Mouse (Mus musculus) liver, embryonic 11.5 days (tissue): ENCODE data around the gene Ifit2. TPM values are rescaled to one million over a fixed set of nuclear protein-coding genes. Genes with fewer than 3 reads are reported as not detected.
"Not testable (repeated sequence)": the region's sequence is repeated elsewhere in the genome, so short reads cannot be mapped to it uniquely, and the experiment has no call there.

Source experiments
- ATAC-seq: fragments of 200-750 bp; cut with Nextera tagmentation; replicated peaks from 2 replicates; pipeline ENCODE4 v1.8.0; 2017; ENCODE audit warnings: moderate number of reproducible peaks, mild to moderate bottlenecking, moderate TSS enrichment, moderate library complexity; ENCODE audit not compliant: low FRiP score
- DNase-seq: peaks from one replicate; pipeline ENCODE4 v3.0.0-alpha.2; 2017; ENCODE audit warnings: low spot score
- H3K27ac ChIP-seq: fragments of 300-500 bp; sonication (generic); 2 replicates; pipeline ENCODE4 v1.5.1; 2014; ENCODE audit warnings: mild to moderate bottlenecking, low read depth, low read length, control low read depth
- H3K27me3 ChIP-seq: fragments of 300-500 bp; sonication (generic); replicated peaks from 2 replicates; pipeline ENCODE4 v1.6.1; 2014; ENCODE audit warnings: low read length, mixed read lengths; ENCODE audit not compliant: control insufficient read depth, insufficient read depth
- H3K36me3 ChIP-seq: fragments of 300-500 bp; sonication (generic); 2 replicates; pipeline ENCODE4 v1.6.1; 2014; ENCODE audit warnings: mild to moderate bottlenecking, low read length, moderate library complexity, mixed read lengths; ENCODE audit not compliant: control insufficient read depth, insufficient read depth
- H3K4me1 ChIP-seq: fragments of 300-500 bp; sonication (generic); replicated peaks from 2 replicates; pipeline ENCODE4 v1.6.1; 2014; ENCODE audit warnings: low read length, mixed read lengths; ENCODE audit not compliant: control insufficient read depth, insufficient read depth
- H3K4me2 ChIP-seq: fragments of 300-500 bp; sonication (generic); 2 replicates; pipeline ENCODE4 v1.6.1; 2014; ENCODE audit warnings: mild to moderate bottlenecking, control low read depth, moderate library complexity
- H3K4me3 ChIP-seq: fragments of 300-500 bp; sonication (generic); 2 replicates; pipeline ENCODE4 v1.5.1; 2014; ENCODE audit warnings: low read depth, low read length, control low read depth
- H3K9ac ChIP-seq: fragments of 300-500 bp; sonication (generic); 2 replicates; pipeline ENCODE4 v1.6.1; 2014; ENCODE audit warnings: low read depth, low read length, control low read depth
- H3K9me3 ChIP-seq: fragments of 300-500 bp; sonication (generic); 2 replicates; pipeline ENCODE4 v1.6.1; 2016; ENCODE audit warnings: low read length, inconsistent platforms, mixed read lengths; ENCODE audit not compliant: control insufficient read depth
- WGBS: fragments of 180-500 bp; shearing (Covaris S2); extraction: QIAGEN DNeasy Blood & Tissue Kit; methylation state at CpG from one replicate; pipeline ENCODE4 v1.1.7; 2014; 5-methylcytosine and 5-hydroxymethylcytosine counted together
- polyA plus RNA-seq: library from polyadenylated mRNA; unstranded; fragments of >200 nt; fragmentation: Nextera tagmentation; extraction: Ambion mirVana; gene quantifications from 2 replicates; pipeline ENCODE4 v1.2.1, GENCODE M21; 2014

The Ifit2 gene
- polyA plus RNA-seq, 1 experiment from 2014 or later: 5.8 TPM

- Histone ChIP-seq H3K27me3 (no peaks in the 10 kb centered on the region), H3K4me1 (no peaks in the 10 kb centered on the region), H3K9ac (no peak overlapping the region), H3K27ac (no peak overlapping the region), H3K9me3 (no peaks in the 10 kb centered on the region), H3K36me3 (no peaks in the 10 kb centered on the region), H3K4me3 (no peak overlapping the region), H3K4me2 (no peak overlapping the region)
- DNase-seq: no peak
- ATAC-seq: no peak
- WGBS: 82% methylated on average over 2 of the region's 2 CpGs
These were observed 43.0 kb downstream of the Ifit2 start for GRCm38 (mm10) chr19:34593456-34593855.

GRCm38 (mm10) chr19:34594523-34594922 is 44.0 kb downstream of the Ifit2 start:
- DNase-seq, H3K36me3 ChIP-seq: not testable (repeated sequence)
- 69% methylated on average over 3 of the region's 3 CpGs for WGBS

GRCm38 (mm10) chr19:34596811-34597210 is 46.3 kb downstream of the Ifit2 start:
- no peak for ATAC-seq
- H3K36me3 ChIP-seq: no peaks in the 10 kb centered on the region

More at GRCm38 (mm10) chr19:34594523-34594922, 44.0 kb downstream of the Ifit2 start:
- H3K4me3 ChIP-seq, H3K4me2 ChIP-seq, H3K27ac ChIP-seq, H3K9ac ChIP-seq, H3K27me3 ChIP-seq, H3K9me3 ChIP-seq, ATAC-seq, H3K4me1 ChIP-seq: not testable (repeated sequence)

GRCm38 (mm10) chr19:34598341-34598740 is 47.8 kb downstream of the Ifit2 start:
- Histone ChIP-seq H3K4me2 (no peak overlapping the region), H3K27me3 (no peaks in the 10 kb centered on the region), H3K4me1 (no peaks in the 10 kb centered on the region), H3K4me3 (no peak overlapping the region), H3K9me3 (no peaks in the 10 kb centered on the region), H3K9ac (no peak overlapping the region), H3K27ac (no peak overlapping the region), H3K36me3 (no peaks in the 10 kb centered on the region)
- 75% methylated on average over 2 of the region's 2 CpGs for WGBS
- ATAC-seq (no peak), DNase-seq (no peak)

More at GRCm38 (mm10) chr19:34596811-34597210, 46.3 kb downstream of the Ifit2 start:
- no peaks in the 10 kb centered on the region for H3K27me3 ChIP-seq
- H3K27ac ChIP-seq: no peak overlapping the region
- H3K9me3 ChIP-seq: no peaks in the 10 kb centered on the region
- H3K4me2 ChIP-seq: no peak overlapping the region
- H3K9ac ChIP-seq: no peak overlapping the region
- H3K4me3 ChIP-seq: no peak overlapping the region
- DNase-seq: no peak
- H3K4me1 ChIP-seq: no peaks in the 10 kb centered on the region

GRCm38 (mm10) chr19:34599250-34599649 is 48.8 kb downstream of the Ifit2 start:
- not testable (repeated sequence) for H3K27ac ChIP-seq, H3K4me1 ChIP-seq, H3K4me3 ChIP-seq, H3K27me3 ChIP-seq, DNase-seq, H3K9me3 ChIP-seq, H3K36me3 ChIP-seq, H3K9ac ChIP-seq, H3K4me2 ChIP-seq, ATAC-seq

GRCm38 (mm10) chr19:34601888-34602287 is 51.4 kb downstream of the Ifit2 start, which contains the start of gene Ifit1bl1:
Gene Ifit1bl1 (minus strand): TSS chr19:34601956.
- DNase-seq, H3K27ac ChIP-seq, H3K4me3 ChIP-seq, ATAC-seq, H3K36me3 ChIP-seq, H3K9me3 ChIP-seq, H3K4me1 ChIP-seq, H3K4me2 ChIP-seq, H3K27me3 ChIP-seq, H3K9ac ChIP-seq: not testable (repeated sequence)
- WGBS: 35% methylated on average over 1 of the region's 1 CpGs

- Histone ChIP-seq H3K27ac (no peak overlapping the region), H3K36me3 (no peaks in the 10 kb centered on the region), H3K9me3 (no peaks in the 10 kb centered on the region), H3K4me3 (no peak overlapping the region), H3K9ac (no peak overlapping the region), H3K4me2 (no peak overlapping the region), H3K4me1 (no peaks in the 10 kb centered on the region), H3K27me3 (no peaks in the 10 kb centered on the region)
- DNase-seq (no peak), ATAC-seq (no peak)
- WGBS: 82% methylated on average over 3 of the region's 3 CpGs
These were observed 55.0 kb downstream of the Ifit2 start for GRCm38 (mm10) chr19:34605472-34605871.

GRCm38 (mm10) chr19:34607237-34608051 is 57.0 kb downstream of the Ifit2 start, which contains the start of gene Ifit3b:
Gene Ifit3b (plus strand): TSS chr19:34607970.
- H3K4me2 ChIP-seq, DNase-seq, H3K27ac ChIP-seq, H3K4me1 ChIP-seq, H3K9me3 ChIP-seq, H3K27me3 ChIP-seq, H3K36me3 ChIP-seq, H3K9ac ChIP-seq, ATAC-seq, H3K4me3 ChIP-seq: not testable (repeated sequence)
- WGBS: 46% methylated on average over 4 of the region's 4 CpGs

GRCm38 (mm10) chr19:34610118-34610517 is 59.6 kb downstream of the Ifit2 start:
- WGBS: 65% methylated on average over 3 of the region's 3 CpGs
- H3K4me2 ChIP-seq: not testable (repeated sequence)

More at GRCm38 (mm10) chr19:34610118-34610517, 59.6 kb downstream of the Ifit2 start:
- H3K4me1 ChIP-seq, DNase-seq, H3K27ac ChIP-seq, ATAC-seq, H3K9me3 ChIP-seq, H3K4me3 ChIP-seq, H3K27me3 ChIP-seq, H3K9ac ChIP-seq, H3K36me3 ChIP-seq: not testable (repeated sequence)
